Mouse (Mus musculus) spleen, adult 2 months (tissue): ENCODE data around the gene Rab3c.

Source experiments
- CTCF ChIP-seq: fragments of 200-500 bp; IDR thresholded peaks from 2 replicates; pipeline ENCODE4 v1.5.1; 2011; ENCODE audit warnings: mild to moderate bottlenecking, inconsistent platforms; ENCODE audit not compliant: insufficient read depth, insufficient read length, insufficient replicate concordance; ENCODE audit errors: extremely low read depth
- POLR2A ChIP-seq: fragments of 200-500 bp; IDR thresholded peaks from 2 replicates; pipeline ENCODE4 v1.6.1; 2011; ENCODE audit warnings: low read depth, low read length, inconsistent platforms

- TF ChIP-seq POLR2A (no peak), CTCF (no peak)
Measured at GRCm38 (mm10) chr13:110297112-110297511, 16.3 kb upstream of the Rab3c start.
